Mouse (Mus musculus) midbrain, embryonic 13.5 days (tissue): ENCODE data around the gene Gm14743. TPM values are rescaled to one million over a fixed set of nuclear protein-coding genes. Genes with fewer than 3 reads are reported as not detected.
"Not testable (repeated sequence)": the region's sequence is repeated elsewhere in the genome, so short reads cannot be mapped to it uniquely, and the experiment has no call there.

Source experiments
- ATAC-seq: fragments of 200-750 bp; cut with Nextera tagmentation; 2 replicates; pipeline ENCODE4 v1.8.0; 2017; ENCODE audit warnings: mild to moderate bottlenecking, moderate TSS enrichment, moderate library complexity
- H3K27ac ChIP-seq: fragments of 300-500 bp; sonication (generic); 2 replicates; pipeline ENCODE4 v1.5.1; 2015; ENCODE audit warnings: inconsistent platforms, mild to moderate bottlenecking, moderate library complexity
- H3K27me3 ChIP-seq: fragments of 300-500 bp; sonication (generic); 2 replicates; pipeline ENCODE4 v1.6.1; 2015; ENCODE audit warnings: mild to moderate bottlenecking, inconsistent platforms
- H3K36me3 ChIP-seq: fragments of 300-500 bp; sonication (generic); 2 replicates; pipeline ENCODE4 v1.6.1; 2015; ENCODE audit warnings: mild to moderate bottlenecking, inconsistent platforms
- H3K4me1 ChIP-seq: fragments of 300-500 bp; sonication (generic); replicated peaks from 2 replicates; pipeline ENCODE4 v1.6.1; 2015; ENCODE audit warnings: inconsistent platforms
- H3K4me2 ChIP-seq: fragments of 300-500 bp; sonication (generic); replicated peaks from 2 replicates; pipeline ENCODE4 v1.6.1; 2015; ENCODE audit warnings: moderate library complexity, mild to moderate bottlenecking, inconsistent platforms
- H3K4me3 ChIP-seq: fragments of 300-500 bp; sonication (generic); replicated peaks from 2 replicates; pipeline ENCODE4 v1.5.1; 2015; ENCODE audit warnings: mild to moderate bottlenecking, inconsistent platforms
- H3K9ac ChIP-seq: fragments of 300-500 bp; sonication (generic); replicated peaks from 2 replicates; pipeline ENCODE4 v1.6.1; 2015; ENCODE audit warnings: mild to moderate bottlenecking, inconsistent platforms
- H3K9me3 ChIP-seq: fragments of 300-500 bp; sonication (generic); 2 replicates; pipeline ENCODE4 v1.6.1; 2016; ENCODE audit warnings: mild to moderate bottlenecking, inconsistent platforms
- WGBS: fragments of 180-500 bp; shearing (Covaris S2); methylation state at CpG from one replicate; pipeline ENCODE4 v1.1.7; 2015; 5-methylcytosine and 5-hydroxymethylcytosine counted together
- polyA plus RNA-seq: library from polyadenylated mRNA; unstranded; fragments of >200 nt; fragmentation: Nextera tagmentation; extraction: Ambion mirVana; gene quantifications from 2 replicates; pipeline ENCODE4 v1.2.1, GENCODE M21; 2015

Gene Gm14743
- not detected in 2 replicates for polyA plus RNA-seq

- not testable (repeated sequence) for H3K4me1 ChIP-seq, ATAC-seq, H3K4me2 ChIP-seq, H3K9me3 ChIP-seq, H3K27me3 ChIP-seq, H3K36me3 ChIP-seq, H3K27ac ChIP-seq, H3K9ac ChIP-seq, H3K4me3 ChIP-seq
- WGBS = no CpG with 5 or more reads among the region's 3 CpGs
Observed at GRCm38 (mm10) chrX:78245821-78246220, at the start of gene Gm14743. Gm14743 (minus strand) TSS chrX:78245921.

- no peak for ATAC-seq
- Histone ChIP-seq H3K4me3 (no peak overlapping the region), H3K4me1 (no peaks in the 10 kb centered on the region), H3K9ac (no peak overlapping the region), H3K4me2 (no peak overlapping the region), H3K36me3 (no peaks in the 10 kb centered on the region), H3K9me3 (0 out of 2 replicates have a peak, but pooled peaks cover 3% of the 10 kb centered on the region), H3K27ac (no peak overlapping the region), H3K27me3 (no peaks in the 10 kb centered on the region)
- 90% methylated on average over 5 of the region's 5 CpGs for WGBS
Observed at GRCm38 (mm10) chrX:78202829-78203228, 42.9 kb downstream of the Gm14743 start.

- not testable (repeated sequence) for H3K4me3 ChIP-seq, H3K4me2 ChIP-seq, H3K27me3 ChIP-seq, ATAC-seq, H3K9me3 ChIP-seq, H3K4me1 ChIP-seq, H3K9ac ChIP-seq, H3K36me3 ChIP-seq, H3K27ac ChIP-seq
- 53% methylated on average over 1 of the region's 1 CpGs for WGBS
Observed at GRCm38 (mm10) chrX:78202220-78202619, 43.5 kb downstream of the Gm14743 start.

Other genes starting within 250 kb of the Gm14743 start
- gene Obp1a, start 154.5 kb downstream of the Gm14743 start, polyA plus RNA-seq = 0.30 TPM in 1 of 2 replicates, not detected in the other
- not detected in 2 replicates for gene Gm5938, start 120.5 kb downstream of the Gm14743 start, polyA plus RNA-seq
- gene Obp1b, start 59.1 kb downstream of the Gm14743 start, polyA plus RNA-seq = not detected in 2 replicates
- not detected in 2 replicates for gene 4930480E11Rik, start 123.7 kb upstream of the Gm14743 start, polyA plus RNA-seq